Mouse (Mus musculus) liver, embryonic 13.5 days (tissue): ENCODE results near the gene Ogfod2. TPM values are rescaled to one million over a fixed set of nuclear protein-coding genes. Genes with fewer than 3 reads are reported as not detected.

Experiments used
- ATAC-seq: fragments of 200-750 bp; cut with Nextera tagmentation; 2 replicates; pipeline ENCODE4 v1.8.0; 2017; ENCODE audit warnings: low read depth, mild to moderate bottlenecking, moderate number of reproducible peaks, moderate library complexity
- DNase-seq: peaks from one replicate; pipeline ENCODE4 v3.0.0; 2022
- H3K27ac ChIP-seq: fragments of 300-500 bp; sonication (generic); 2 replicates; pipeline ENCODE4 v1.5.1; 2015; ENCODE audit warnings: moderate library complexity, mild to moderate bottlenecking, inconsistent platforms
- H3K27me3 ChIP-seq: fragments of 300-500 bp; sonication (generic); 2 replicates; pipeline ENCODE4 v1.6.1; 2015; ENCODE audit warnings: mild to moderate bottlenecking, inconsistent platforms
- H3K36me3 ChIP-seq: fragments of 300-500 bp; sonication (generic); 2 replicates; pipeline ENCODE4 v1.6.1; 2015; ENCODE audit warnings: mild to moderate bottlenecking, inconsistent platforms
- H3K4me1 ChIP-seq: fragments of 300-500 bp; sonication (generic); replicated peaks from 2 replicates; pipeline ENCODE4 v1.6.1; 2015; ENCODE audit warnings: inconsistent platforms
- H3K4me2 ChIP-seq: fragments of 300-500 bp; sonication (generic); 2 replicates; pipeline ENCODE4 v1.6.1; 2015; ENCODE audit warnings: inconsistent platforms, mild to moderate bottlenecking, moderate library complexity
- H3K4me3 ChIP-seq: fragments of 300-500 bp; sonication (generic); replicated peaks from 2 replicates; pipeline ENCODE4 v1.5.1; 2015; ENCODE audit warnings: mild to moderate bottlenecking, inconsistent platforms
- H3K9ac ChIP-seq: fragments of 300-500 bp; sonication (generic); 2 replicates; pipeline ENCODE4 v1.6.1; 2015; ENCODE audit warnings: mild to moderate bottlenecking, inconsistent platforms
- H3K9me3 ChIP-seq: fragments of 300-500 bp; sonication (generic); replicated peaks from 2 replicates; pipeline ENCODE4 v1.6.1; 2016; ENCODE audit warnings: inconsistent platforms
- WGBS: fragments of 180-500 bp; shearing (Covaris S2); methylation state at CpG from one replicate; pipeline ENCODE4 v1.1.7; 2015; ENCODE audit not compliant: insufficient replicate concordance; 5-methylcytosine and 5-hydroxymethylcytosine counted together
- polyA plus RNA-seq: library from polyadenylated mRNA; unstranded; fragments of >200 nt; fragmentation: Nextera tagmentation; extraction: Ambion mirVana; gene quantifications from 2 replicates; pipeline ENCODE4 v1.2.1, GENCODE M21; 2015

Ogfod2 gene
- polyA plus RNA-seq, 1 experiment from 2014 or later = 18.5 TPM

- no peaks in the 10 kb centered on the region for H3K9me3 ChIP-seq
- no peak overlapping the region for H3K4me3 ChIP-seq
- ATAC-seq (no peak), DNase-seq (no peak)
- no peaks in the 10 kb centered on the region for H3K36me3 ChIP-seq
- H3K9ac ChIP-seq = no peak overlapping the region
- no peak overlapping the region for H3K4me2 ChIP-seq
- H3K27me3 ChIP-seq = no peaks in the 10 kb centered on the region
- H3K4me1 ChIP-seq = peaks cover 39% of the 10 kb centered on the region
- H3K27ac ChIP-seq = no peak overlapping the region
- 81% methylated on average over 17 of the region's 17 CpGs for whole genome bisulfite sequencing
These were observed 29.0 kb upstream of the Ogfod2 start for GRCm38 (mm10) chr5:124082941-124083688.

DNA sequence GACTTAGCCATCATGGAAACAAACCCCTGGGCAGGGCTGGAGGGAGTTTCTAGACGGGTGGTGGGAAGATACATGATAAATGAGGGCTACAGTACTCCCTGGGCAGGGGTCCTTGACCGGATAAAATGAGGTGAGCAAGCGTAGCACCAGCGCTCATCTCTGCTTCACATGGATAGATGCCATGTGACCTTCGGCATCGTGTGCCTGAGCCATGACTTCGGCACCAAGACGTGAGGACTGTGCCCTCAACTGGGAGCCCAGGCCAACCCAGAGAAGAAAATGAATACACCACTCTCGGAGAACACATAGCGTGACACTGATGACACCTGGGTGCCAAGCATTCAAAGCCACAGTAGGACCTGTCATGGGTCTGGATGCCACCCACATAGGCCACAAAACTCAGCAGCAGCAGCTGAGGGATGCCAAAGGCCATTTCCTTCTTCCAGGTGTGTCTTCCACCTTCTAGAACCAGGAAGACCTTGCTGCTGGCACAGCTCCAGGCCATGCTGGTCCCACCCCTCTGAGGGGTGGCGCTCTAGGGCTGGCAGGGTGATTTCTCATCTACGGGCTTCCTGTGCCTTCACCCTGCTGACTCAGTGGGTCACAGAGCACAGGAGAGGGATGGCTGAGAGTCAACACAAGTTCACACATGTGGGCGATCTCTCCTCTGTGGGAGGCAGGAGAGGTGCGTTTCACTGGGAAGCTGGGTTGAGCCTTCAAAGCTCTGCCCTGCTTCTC, 28.1 kb upstream of the Ogfod2 start:
- Histone ChIP-seq H3K27me3 (no peaks in the 10 kb centered on the region), H3K36me3 (0 out of 2 replicates have a peak, but pooled peaks cover 3% of the 10 kb centered on the region), H3K9ac (no peak overlapping the region), H3K4me1 (peaks cover 34% of the 10 kb centered on the region), H3K4me2 (no peak overlapping the region), H3K4me3 (no peak overlapping the region), H3K27ac (no peak overlapping the region; the same call in 1 of the 2 replicates), H3K9me3 (no peaks in the 10 kb centered on the region)
- no peak for DNase-seq
- no peak for ATAC-seq
- 78% methylated on average over 14 of the region's 14 CpGs for WGBS

DNA sequence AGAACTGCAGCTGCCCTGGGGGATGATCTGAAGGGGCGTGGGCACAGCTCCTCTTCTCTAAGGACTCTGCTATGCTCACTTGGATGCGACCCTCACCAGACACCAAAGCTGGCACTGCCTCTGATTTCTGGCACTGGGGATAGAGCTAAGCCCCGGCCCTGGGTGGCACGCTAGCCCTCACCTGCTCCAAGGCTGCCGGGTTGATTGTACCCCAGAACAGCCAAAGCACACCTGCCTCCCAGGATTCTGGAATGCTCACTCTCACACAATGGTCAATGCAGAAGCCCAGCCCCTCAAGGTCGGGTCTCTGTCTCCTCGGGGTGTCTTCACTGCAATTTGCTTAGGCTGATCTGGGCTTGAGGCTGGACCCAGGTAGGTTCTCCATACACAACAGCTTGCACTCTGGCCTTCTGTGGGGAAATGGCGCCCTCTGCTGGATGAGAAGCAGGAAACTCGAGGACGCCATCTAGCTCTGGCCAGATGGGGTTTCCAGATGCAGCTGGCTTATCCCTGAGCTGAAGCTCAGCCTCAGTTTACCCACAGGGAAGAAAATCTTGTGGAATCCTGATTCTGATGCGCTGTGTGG, 27.4 kb upstream of the Ogfod2 start:
- WGBS = 41% methylated on average over 11 of the region's 11 CpGs
- DNase-seq = peak; percentile 71
- Histone ChIP-seq H3K27ac (no peak overlapping the region; the same call in 1 of the 2 replicates), H3K27me3 (no peaks in the 10 kb centered on the region), H3K9me3 (no peaks in the 10 kb centered on the region), H3K36me3 (peaks cover 9% of the 10 kb centered on the region), H3K4me3 (no peak overlapping the region), H3K9ac (no peak overlapping the region), H3K4me1 (peaks cover 27% of the 10 kb centered on the region), H3K4me2 (no peak overlapping the region)
- peak; percentile 69 for ATAC-seq

- Histone ChIP-seq H3K36me3 (peaks cover 13% of the 10 kb centered on the region), H3K4me2 (no peak overlapping the region), H3K9ac (no peak overlapping the region), H3K9me3 (no peaks in the 10 kb centered on the region), H3K4me1 (peaks cover 25% of the 10 kb centered on the region), H3K27me3 (no peaks in the 10 kb centered on the region), H3K27ac (peak overlapping the region; percentile 9; the same call in 1 of the 2 replicates), H3K4me3 (no peak overlapping the region)
- WGBS = 63% methylated on average over 3 of the region's 3 CpGs
- ATAC-seq (no peak), DNase-seq (no peak)
These were observed 26.6 kb upstream of the Ogfod2 start for GRCm38 (mm10) chr5:124085513-124085912.

GRCm38 (mm10) chr5:124086876-124087275, 25.2 kb upstream of the Ogfod2 start:
- Histone ChIP-seq H3K4me1 (peaks cover 26% of the 10 kb centered on the region), H3K27ac (no peak overlapping the region), H3K27me3 (no peaks in the 10 kb centered on the region), H3K4me2 (no peak overlapping the region), H3K9ac (no peak overlapping the region), H3K9me3 (no peaks in the 10 kb centered on the region), H3K4me3 (no peak overlapping the region), H3K36me3 (peaks cover 13% of the 10 kb centered on the region)
- ATAC-seq = no peak
- 71% methylated on average over 4 of the region's 4 CpGs for WGBS
- no peak for DNase-seq

GRCm38 (mm10) chr5:124089868-124090267, 22.2 kb upstream of the Ogfod2 start:
- Histone ChIP-seq H3K9me3 (no peaks in the 10 kb centered on the region), H3K27me3 (no peaks in the 10 kb centered on the region), H3K9ac (no peak overlapping the region), H3K4me3 (no peak overlapping the region), H3K4me2 (no peak overlapping the region), H3K36me3 (peaks cover 13% of the 10 kb centered on the region), H3K4me1 (peaks cover 50% of the 10 kb centered on the region), H3K27ac (no peak overlapping the region)
- ATAC-seq = no peak
- 83% methylated on average over 23 of the region's 23 CpGs for WGBS
- DNase-seq = no peak

GRCm38 (mm10) chr5:124091951-124092406, 20.1 kb upstream of the Ogfod2 start:
- Histone ChIP-seq H3K27me3 (no peaks in the 10 kb centered on the region), H3K4me3 (peak overlapping the region; percentile 41), H3K27ac (peak overlapping the region; percentile 93), H3K9ac (peak overlapping the region; percentile 79), H3K9me3 (no peaks in the 10 kb centered on the region), H3K36me3 (peaks cover 13% of the 10 kb centered on the region), H3K4me2 (peak overlapping the region; percentile 85), H3K4me1 (peaks cover 65% of the 10 kb centered on the region)
- DNase-seq (peak; percentile 76), ATAC-seq (peak; percentile 77)
- 12% methylated on average over 9 of the region's 9 CpGs for WGBS

DNA sequence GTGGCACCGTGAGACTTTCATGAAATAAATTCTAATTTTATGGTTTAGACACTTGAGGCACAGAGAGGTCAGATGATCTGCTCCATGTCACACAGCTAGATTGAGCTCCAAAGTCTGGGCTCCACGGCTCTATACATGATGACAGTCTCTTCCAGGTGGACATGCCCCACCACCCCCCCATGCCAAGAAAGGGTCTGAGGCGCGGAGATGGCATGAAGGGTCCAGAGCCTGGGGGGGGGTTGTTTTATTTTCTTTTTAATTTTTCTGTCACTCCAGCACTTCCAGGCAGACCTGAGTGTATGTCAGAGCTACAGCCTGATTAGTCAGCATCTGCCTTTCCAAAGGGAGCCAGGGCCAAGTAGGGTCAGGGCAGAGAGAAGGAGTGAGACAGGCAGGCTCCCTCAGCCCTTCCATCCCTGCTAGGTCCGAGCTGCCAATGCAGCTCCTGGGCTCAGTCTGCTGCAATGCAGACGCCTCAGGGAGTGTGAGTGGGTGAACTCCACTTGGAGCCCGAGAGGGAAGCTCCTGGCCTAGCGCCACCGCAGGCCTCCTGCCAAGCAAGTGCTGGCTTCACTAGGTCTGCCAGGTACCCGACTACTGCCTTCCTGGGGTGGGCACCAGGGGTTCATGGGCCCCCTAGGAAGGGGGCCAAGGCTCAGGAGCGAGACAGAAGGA, 18.8 kb upstream of the Ogfod2 start:
- Histone ChIP-seq H3K27ac (peak overlapping the region; percentile 93), H3K4me1 (peaks cover 65% of the 10 kb centered on the region), H3K27me3 (no peaks in the 10 kb centered on the region), H3K9me3 (no peaks in the 10 kb centered on the region), H3K4me3 (no peak overlapping the region), H3K4me2 (peak overlapping the region; percentile 85), H3K9ac (peak overlapping the region; percentile 79; the same call in 1 of the 2 replicates), H3K36me3 (peaks cover 13% of the 10 kb centered on the region)
- ATAC-seq (no peak), DNase-seq (no peak)
- WGBS = 72% methylated on average over 11 of the region's 11 CpGs

GRCm38 (mm10) chr5:124093852-124094604, 18.1 kb upstream of the Ogfod2 start:
- H3K4me1 ChIP-seq = peaks cover 65% of the 10 kb centered on the region

GRCm38 (mm10) chr5:124095077-124095581, 17.0 kb upstream of the Ogfod2 start:
- WGBS = 10% methylated on average over 19 of the region's 19 CpGs
- Histone ChIP-seq H3K27me3 (no peaks in the 10 kb centered on the region), H3K4me1 (peaks cover 62% of the 10 kb centered on the region), H3K4me2 (peak overlapping the region; percentile 85), H3K4me3 (peak overlapping the region; percentile 68), H3K9ac (peak overlapping the region; percentile 79), H3K36me3 (no peaks in the 10 kb centered on the region), H3K27ac (peak overlapping the region; percentile 89), H3K9me3 (no peaks in the 10 kb centered on the region)
- ATAC-seq (peak; percentile 82), DNase-seq (peak; percentile 72)

More at GRCm38 (mm10) chr5:124093852-124094604, 18.1 kb upstream of the Ogfod2 start:
- DNase-seq = no peak
- H3K9me3 ChIP-seq = no peaks in the 10 kb centered on the region
- H3K27ac ChIP-seq = peak overlapping the region; percentile 93
- peak overlapping the region; percentile 79 for H3K9ac ChIP-seq
- no peaks in the 10 kb centered on the region for H3K27me3 ChIP-seq
- H3K4me3 ChIP-seq = peak overlapping the region; percentile 68
- H3K36me3 ChIP-seq = peaks cover 9% of the 10 kb centered on the region
- H3K4me2 ChIP-seq = peak overlapping the region; percentile 85
- WGBS = 81% methylated on average over 12 of the region's 12 CpGs
- no peak for ATAC-seq
